Mouse (Mus musculus) olfactory bulb, adult 2 months (tissue): ENCODE measurements around the gene Dct.

Experiments
- CTCF ChIP-seq: fragments of 200-500 bp; IDR thresholded peaks from 2 replicates; pipeline ENCODE4 v1.5.1; 2012; ENCODE audit warnings: low read depth, mild to moderate bottlenecking, low read length, moderate library complexity; ENCODE audit not compliant: insufficient read depth
- POLR2A ChIP-seq: fragments of 200-500 bp; IDR thresholded peaks from 2 replicates; pipeline ENCODE4 v1.6.1; 2012; ENCODE audit warnings: mild to moderate bottlenecking, low read depth, low read length, moderate library complexity; ENCODE audit not compliant: insufficient read depth

DNA sequence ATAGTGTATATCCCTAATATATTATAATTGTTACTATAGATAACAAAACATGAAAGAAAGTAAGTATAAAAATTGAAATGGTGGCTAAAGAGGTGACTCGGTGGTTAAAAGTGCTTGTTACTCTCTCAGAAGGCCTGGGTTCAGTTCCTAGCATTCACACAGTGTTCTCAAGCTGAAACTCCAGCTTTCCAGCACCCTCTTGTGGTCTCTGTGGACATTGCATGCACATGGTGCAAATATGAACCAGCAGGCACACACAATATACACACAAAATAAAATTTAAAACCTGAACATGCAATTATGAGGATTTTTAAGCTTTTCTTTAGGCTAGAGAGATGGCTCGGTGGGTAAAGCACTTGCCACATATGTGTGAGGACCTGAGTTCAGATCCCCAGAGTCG, 24.5 kb downstream of the Dct start:
- TF ChIP-seq CTCF (no peak), POLR2A (no peak)
